Mouse (Mus musculus) cerebellum, adult (tissue): Measurements from ENCODE around the gene Zmat5.

ENCODE experiments used
- ATAC-seq: cut with Nextera tagmentation; 2 replicates; pipeline ENCODE4 v1.9.2; 2017; ENCODE audit warnings: mild to moderate bottlenecking, moderate library complexity, mixed read lengths; ENCODE audit not compliant: insufficient number of reproducible peaks, low FRiP score, low TSS enrichment

Zmat5 gene

DNA sequence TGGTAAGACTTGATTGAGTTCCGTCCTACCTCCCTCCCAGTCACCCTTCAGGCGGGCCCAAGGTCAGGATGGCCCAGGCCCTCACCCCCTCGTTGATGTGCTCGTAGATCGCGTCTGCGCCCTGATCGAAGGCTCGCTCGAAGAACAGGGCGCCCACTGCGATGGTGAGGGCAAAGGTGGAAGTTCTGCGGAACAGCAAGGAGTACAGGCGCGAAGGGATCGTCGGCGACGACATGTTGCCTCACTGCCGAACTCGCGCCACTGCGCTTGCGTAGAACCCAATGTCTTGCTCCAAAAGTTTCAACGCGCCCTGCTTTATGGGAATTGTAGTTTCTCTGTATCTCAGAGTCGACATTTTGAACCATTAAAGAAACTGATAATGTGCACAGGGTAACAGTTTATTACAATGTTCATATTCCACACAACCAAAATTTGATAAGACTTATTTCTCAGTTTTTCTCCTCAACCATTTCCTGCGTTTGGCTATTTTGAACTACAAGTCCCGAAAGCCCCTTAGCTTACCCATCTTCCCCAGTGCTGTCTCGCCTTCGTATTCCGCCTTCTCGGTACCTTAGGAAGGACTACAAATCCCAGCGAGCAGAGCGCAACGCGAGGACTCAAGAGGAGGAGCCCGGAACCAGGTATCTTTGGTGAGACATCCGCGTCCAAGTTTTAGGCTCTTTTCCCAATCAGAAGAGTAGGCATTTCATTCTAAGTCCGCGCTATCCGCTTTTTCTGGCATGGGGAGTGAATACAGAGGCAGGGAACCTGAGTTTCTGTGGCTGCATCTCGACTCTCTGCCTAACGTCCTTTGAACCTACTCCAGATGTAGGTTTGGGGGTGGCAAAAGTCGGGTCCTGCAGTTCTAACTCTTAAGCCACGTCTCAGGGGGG, at the start of gene Zmat5, which contains the start of gene Uqcr10:
Zmat5 (plus strand) TSS at position 607 of the 893 bp plus-strand sequence.
Uqcr10 (minus strand) TSS at position 271 of the 893 bp plus-strand sequence.
- peak; percentile 99 for ATAC-seq

- no peak for ATAC-seq
Measured at GRCm38 (mm10) chr11:4659818-4660217, 44.7 kb upstream of the Zmat5 start.

DNA sequence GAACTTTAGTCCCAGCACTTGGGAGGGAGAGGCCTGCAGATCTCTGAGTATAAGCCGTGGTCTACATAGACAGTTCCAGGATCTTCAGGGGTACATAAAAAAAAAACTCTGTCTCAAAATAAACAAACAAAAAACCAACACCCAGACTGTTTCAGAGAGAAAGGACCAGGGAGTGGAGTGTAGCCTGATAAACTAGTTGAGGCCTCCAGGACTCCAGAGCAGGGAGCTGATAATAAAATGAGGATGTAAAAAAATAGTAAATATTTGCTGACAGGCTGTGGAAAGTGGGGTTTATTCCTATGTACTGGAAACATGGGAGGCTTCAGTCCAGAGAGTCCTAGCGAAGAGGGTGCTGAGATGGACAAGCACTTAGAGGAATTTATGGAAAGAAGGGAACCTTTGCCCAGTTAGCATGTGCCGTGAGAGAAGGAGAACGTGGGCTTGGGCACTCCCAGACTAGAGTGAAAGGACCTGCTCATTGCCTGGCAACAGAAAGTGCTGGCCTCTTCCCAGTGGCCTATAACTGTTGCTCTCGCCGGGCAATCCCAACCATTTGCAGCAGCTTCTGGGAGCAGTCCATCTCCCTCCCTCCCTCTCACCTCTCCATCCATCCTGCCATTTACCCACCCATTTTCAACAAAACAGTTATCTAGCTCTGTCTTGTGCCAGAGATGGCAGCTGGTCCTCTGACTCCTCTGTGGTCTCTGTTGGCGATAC, 44.0 kb upstream of the Zmat5 start:
- no peak for ATAC-seq

GRCm38 (mm10) chr11:4661324-4661723, 43.2 kb upstream of the Zmat5 start:
- ATAC-seq: no peak

DNA sequence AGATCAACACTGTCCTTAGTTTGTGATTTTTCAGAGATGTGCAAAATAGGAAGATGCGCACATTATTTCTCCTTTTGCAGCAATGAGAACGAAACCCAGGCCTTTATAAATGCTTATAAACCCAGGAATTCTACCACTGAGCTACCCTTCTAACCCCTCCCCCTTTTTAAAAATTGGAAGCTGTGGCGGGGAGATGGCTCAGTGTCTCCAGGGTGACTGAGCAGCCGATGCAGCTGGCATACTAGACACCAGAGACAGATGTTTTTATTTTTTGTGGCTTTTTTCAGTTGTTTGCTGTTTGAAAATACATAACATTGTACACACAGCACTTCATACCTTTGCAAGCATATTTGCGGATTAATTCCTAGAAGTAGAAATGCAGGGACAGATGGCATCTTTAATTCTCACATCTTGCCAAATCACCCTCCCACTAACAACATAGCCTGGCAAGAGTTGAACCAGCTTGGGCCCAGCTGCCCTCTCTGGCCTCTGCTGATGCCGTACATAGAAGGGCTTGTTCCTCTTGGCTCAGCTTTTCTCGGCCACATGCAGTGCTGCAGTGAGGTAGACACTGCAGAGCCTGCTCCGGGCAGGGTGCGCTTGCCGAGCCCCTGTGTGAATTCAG, 42.5 kb upstream of the Zmat5 start:
- ATAC-seq: peak; percentile 66; the same call in 1 of the 2 replicates

- ATAC-seq: no peak
Measured at GRCm38 (mm10) chr11:4662496-4662878, 42.0 kb upstream of the Zmat5 start.

DNA sequence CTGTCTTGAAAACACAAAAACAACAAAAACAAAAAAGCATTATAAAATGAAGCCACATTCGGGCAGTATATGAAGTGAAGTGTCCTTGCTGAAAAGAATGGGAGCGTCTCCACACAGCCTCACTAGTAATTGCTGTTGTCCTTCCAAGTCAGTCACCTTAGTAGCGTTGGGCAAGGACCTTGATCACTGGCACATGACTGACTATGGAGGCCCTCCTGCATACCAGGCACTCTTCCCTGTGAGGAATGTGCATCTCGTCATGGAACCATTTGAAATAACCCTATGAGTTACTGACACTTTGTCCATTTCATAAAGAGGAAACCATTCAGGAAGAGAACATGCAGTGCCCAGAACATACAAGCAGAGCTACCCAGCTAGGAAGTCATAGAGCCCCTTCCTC, 32.7 kb upstream of the Zmat5 start:
- no peak for ATAC-seq

- ATAC-seq: no peak
Measured at GRCm38 (mm10) chr11:4674593-4674992, 29.9 kb upstream of the Zmat5 start.

DNA sequence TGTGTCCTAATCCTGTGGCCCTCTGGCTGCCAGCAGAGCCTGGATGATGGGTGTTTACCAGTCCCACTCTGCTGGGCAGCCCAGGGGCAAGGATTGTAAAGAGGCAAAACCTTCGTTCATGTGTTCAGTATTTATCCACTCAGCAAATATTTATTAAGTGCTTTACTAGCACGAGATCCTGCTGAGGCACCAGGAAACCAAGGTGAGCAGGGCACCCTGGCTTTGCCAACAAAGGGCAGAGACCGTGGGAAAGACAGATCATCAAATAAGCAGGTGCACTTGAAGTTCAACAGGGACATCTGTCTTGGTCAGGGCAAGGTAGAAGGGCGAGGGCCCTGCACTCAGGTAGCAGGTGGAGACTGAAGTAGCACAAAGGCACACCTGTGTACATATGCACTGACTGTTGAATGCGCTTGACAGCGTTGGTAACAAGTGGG, 29.3 kb upstream of the Zmat5 start:
- ATAC-seq: no peak

- no peak for ATAC-seq
Measured at GRCm38 (mm10) chr11:4675693-4676092, 28.8 kb upstream of the Zmat5 start.

GRCm38 (mm10) chr11:4677250-4677872, 27.1 kb upstream of the Zmat5 start:
- no peak for ATAC-seq

- no peak for ATAC-seq
Measured at GRCm38 (mm10) chr11:4678700-4679440, 25.6 kb upstream of the Zmat5 start.

DNA sequence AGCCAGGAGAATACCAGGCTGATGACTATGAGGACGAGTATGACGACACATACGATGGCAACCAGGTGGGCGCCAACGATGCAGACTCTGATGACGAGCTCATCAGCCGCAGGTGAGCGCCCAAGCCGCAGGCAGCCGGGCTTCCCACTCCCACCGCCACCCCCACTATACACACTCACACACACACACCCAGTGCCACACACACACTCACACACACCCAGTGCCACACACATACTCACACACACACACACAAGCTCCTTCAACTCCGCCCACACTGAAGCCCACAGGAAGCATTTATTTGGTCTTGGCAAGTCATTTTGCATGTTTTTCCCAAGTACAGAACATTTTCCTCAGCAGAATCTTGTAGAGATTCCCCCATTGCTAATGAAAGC, 25.0 kb upstream of the Zmat5 start:
- no peak for ATAC-seq

GRCm38 (mm10) chr11:4680126-4680525, 24.4 kb upstream of the Zmat5 start:
- ATAC-seq: no peak

DNA sequence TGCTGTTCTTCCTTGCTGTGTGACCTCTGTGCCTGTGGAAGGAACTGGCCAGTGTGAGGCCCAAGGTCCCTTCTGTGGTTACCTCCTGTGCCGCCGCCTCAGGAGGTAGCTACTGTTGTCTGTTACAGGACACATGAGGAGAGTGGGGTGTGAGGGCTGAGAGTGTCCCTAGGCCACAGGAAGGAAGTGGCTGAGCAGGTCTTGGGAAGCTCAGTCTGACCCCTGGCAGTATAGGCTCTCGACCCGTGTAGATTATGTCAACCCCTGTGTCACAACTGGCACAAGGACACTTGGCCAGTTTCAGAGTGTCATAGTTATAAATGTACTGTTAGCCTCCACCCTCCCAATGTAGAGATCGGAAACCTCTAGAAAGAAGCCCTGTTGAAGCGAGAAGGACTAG, 21.0 kb upstream of the Zmat5 start:
- ATAC-seq: no peak

DNA sequence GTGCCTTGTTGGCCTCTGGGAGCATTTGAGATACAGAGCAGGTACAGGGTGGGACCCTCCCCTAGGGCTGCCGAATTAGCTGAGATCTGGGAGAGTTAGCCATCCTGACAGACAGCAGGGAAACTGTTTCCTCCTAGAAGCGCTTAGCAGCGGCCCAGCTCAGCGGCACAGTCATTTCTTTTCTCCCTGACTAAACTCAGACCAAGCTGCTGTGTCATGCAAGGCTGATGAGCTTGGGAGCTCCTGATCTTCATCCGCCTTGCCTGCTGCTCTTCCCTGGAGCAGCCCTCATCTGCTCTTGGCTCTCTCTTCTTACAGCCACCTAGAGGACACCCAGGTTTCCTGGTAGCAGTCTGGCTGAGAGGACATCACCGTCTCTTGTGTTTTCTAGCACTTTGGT, 20.3 kb upstream of the Zmat5 start:
- ATAC-seq: no peak

GRCm38 (mm10) chr11:4685071-4685470, 19.4 kb upstream of the Zmat5 start:
- no peak for ATAC-seq

DNA sequence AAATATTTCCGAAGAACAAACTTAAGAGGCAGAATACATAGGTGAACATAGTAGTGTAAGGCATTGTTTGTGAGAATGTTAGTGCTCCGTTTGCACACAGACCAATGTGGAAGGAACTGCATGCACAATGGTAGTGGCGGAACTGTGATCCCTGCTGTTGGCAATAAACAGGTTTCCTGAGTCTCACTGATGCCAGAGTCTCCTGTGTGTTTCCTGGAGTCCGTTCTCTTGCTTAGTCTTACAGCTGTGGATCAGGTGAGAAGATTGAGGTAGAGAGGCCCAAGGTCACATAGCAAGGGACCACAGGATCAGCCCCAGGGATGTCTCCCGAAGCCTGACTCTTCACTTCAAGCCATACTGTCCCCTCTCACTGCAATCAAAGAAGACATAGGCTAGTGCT, 19.0 kb upstream of the Zmat5 start:
- no peak for ATAC-seq

- ATAC-seq: no peak
Measured at GRCm38 (mm10) chr11:4687027-4687426, 17.5 kb upstream of the Zmat5 start.

- ATAC-seq: no peak
Measured at GRCm38 (mm10) chr11:4687874-4688273, 16.6 kb upstream of the Zmat5 start.
